Mouse (Mus musculus) spleen, embryonic (tissue): ENCODE results near the gene Samd10.

Experiments
- CTCF ChIA-PET: fragments of 350-600 bp; sonication (Branson Sonifier 250); formaldehyde crosslinking; loops from one replicate; lab custom pipeline; 2022; lab: Charles Lee

Gene Samd10

DNA sequence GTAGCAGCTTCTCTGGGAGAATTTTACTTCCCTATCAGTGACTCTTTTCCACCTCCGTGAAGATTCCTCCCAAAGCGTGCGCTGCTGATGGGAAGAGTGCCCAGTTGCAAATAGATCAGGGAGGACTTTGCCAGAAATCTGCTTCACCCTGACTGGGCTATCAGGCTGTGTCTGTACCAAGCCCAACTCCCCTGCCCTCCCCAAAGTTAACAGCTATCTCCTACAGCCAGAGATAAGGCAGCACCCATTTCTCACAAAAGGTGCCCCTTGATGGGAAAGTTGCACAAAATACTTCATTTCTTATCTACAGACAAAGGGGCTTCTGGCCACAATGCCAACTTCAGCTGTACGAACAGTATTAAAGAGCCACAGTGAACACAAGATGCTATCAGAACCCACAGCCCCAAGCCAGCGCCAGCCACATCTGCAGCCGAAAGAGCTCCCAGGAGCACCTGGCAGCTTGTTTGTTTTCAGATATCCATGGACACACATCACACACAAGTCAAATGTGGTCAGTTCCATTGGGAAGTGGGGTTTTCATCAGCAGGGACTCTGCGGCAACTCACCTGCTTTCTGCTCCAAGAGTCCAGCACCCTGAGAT lies 20.9 kb downstream of the Samd10 start:
- CTCF ChIA-PET, result interaction anchor here (0.6 kb wide), 1 partner anchor 40 kb away, joined by 3 read pairs; no protein-coding TSS in a partner anchor

DNA sequence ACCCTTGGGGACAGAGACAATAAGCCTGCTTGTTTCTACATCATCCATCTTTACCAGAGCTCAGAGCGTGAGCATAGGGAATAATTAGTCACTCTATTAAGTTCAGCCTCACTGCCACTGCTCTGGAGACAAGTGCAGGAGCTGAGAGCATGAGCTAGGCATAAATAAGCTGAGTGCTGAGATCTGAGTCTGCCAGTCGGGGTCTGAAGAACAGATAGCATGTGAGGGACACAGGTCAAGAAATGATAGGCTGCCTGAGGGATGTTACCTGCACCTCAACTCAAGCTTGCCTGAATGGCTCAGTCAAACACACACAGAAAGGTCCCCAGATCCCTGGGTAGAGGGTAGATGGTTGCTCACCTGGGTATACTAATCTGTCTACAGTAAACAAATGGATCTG lies 21.9 kb downstream of the Samd10 start:
- CTCF ChIA-PET, result interaction anchor here (0.6 kb wide), 1 partner anchor 40 kb away, joined by 5 read pairs; no protein-coding TSS in a partner anchor

DNA sequence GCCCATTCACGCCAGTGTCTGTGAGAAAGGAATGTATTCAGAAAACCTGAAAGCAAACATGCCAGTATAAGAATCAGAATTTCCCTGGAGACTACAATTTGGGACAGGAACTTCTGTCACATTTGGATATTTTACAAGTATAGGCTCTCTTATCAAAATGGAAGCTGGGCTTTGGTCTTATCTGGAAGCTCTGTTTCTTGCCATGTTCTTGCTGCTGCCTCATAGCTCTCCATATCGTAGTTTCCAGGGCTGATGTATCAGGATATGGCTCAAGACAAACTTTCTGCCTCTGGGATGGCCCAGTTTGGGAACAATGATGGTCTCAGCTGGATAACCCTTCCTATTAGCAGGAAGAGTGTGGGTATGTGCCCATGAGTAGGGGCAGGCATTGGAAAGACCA lies 22.4 kb downstream of the Samd10 start:
- CTCF ChIA-PET, result no interaction called here

DNA sequence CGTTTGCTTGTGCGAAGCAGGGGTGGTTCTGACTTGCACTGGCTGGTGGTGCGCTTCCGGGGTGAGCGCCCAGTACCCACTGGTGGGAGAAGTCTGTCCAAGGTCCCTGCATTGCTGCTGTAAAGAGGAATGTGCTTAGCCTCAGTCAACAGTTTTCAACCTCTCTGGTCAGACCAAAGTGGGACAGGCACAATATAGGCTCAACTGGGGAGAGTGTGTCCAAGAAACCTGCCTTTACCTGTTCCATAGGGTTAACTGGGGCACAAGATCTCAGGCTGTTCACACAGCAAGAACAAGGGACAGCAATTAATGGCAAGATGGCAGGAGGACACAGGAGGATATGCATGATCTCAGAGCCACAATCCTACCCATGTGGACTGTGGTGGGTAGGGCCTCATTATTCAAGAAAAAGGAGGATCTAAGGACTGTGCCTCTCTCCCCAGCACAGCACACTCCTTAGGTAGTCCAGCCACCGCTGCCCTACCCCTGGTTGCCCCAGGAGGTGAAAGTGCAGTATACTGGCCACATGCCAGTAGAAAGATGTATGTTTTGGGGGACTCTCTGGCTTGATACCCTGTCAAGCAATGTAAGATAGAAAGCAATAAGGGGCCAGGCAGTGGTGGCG lies 24.0 kb downstream of the Samd10 start:
- CTCF ChIA-PET, result no interaction called here

DNA sequence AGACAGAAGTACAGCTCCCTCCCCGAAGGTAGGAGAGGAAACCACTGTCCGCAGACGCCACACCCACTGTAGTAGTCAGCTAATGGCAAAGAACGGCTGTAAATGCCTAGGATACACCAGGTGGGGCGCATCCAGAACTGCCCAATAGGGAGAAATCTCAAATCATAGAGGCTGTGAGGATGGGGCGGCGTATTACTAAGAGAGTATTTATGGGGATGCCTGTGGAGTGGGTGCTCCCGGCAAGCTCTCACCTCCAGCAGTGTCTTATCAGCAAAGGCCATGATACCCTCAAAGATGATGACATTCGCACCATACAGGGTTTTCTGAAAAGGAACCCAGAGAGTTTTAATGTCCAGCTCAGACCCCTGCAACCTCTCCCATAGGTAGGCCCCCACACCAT lies 25.1 kb downstream of the Samd10 start:
- CTCF ChIA-PET, result no interaction called here

DNA sequence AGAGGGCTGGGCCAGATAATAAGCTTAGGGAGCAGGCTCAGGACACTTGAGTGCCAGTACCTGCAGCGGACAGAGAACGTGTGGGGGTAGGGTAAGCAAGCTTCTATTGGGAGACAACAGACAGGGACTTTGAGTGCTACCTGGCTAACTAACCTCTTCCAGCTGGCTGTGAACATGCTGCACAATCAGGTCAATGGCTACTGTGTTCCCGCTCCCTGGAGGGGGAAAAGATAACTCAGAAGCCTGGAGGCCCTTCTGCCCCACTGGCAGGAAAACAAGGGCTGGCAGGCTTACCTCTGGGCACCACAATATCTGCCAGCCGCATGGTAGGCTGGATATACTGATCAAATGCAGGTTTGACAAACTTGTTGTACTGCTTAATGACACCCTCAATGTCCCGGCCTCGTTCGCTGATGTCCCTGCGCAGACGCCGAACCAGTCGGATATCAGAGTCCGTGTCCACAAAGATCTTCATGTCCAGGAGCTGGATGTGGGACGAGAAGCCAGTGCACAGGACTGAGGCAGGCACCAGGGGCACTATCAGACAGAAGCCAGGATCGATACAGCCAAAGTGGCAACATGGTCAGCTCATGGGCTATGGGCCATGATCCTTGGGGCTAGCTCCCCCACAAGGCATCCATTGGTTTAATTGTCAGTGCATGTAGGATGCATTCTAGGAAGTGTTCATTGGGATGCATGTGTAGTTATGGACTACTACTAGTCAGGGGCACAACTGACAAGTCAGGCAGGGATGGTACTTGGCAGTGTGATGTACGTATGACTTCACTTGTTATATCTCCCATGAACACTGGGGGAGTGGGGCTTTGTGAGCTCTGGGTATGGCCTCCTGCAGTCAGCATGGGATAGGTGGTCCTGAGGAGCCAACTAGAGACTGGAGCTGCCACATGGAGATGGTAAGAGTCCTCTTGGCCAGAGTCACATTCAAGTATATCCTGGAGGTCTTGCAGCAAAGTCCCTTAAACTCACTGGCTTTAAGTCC lies 25.8 kb downstream of the Samd10 start:
- CTCF ChIA-PET, result no interaction called here

DNA sequence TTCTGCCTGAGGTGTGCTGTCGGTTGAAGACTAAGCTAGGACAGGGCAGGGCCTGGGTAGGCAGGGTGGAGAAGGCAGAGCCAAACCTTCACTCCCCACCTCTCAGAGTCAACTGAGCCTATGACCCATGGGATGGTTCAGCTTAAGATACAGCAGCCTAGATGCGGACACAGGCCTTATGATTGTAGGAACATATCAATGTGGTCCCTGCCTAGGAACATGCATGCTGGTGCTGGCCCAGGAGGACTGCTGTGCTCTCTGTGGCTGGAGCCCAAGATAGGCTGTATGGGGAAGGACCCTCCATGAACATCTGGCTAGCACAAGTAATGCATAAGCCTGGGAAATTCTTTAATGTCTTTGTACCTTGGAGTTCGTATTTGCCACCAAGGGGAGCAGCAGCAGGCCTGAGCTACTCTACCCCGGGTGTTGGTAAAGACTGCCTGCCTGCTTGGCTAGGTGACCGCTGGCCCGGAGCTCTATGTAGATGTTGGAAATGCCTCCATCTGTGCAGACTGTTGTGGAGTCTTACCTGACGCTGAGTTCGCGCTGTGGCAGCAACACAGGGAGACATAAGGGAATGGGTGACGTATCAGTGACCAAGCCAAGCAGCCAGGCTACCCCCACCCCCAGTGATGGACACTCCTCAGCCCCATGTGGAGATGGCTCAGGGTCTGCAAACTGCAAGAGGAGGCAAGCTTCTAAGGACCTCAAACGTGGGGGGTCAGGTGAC lies 26.9 kb downstream of the Samd10 start:
- CTCF ChIA-PET, result interaction anchor here (0.7 kb wide), 1 partner anchor 161 kb away, joined by 3 read pairs; no protein-coding TSS in a partner anchor

DNA sequence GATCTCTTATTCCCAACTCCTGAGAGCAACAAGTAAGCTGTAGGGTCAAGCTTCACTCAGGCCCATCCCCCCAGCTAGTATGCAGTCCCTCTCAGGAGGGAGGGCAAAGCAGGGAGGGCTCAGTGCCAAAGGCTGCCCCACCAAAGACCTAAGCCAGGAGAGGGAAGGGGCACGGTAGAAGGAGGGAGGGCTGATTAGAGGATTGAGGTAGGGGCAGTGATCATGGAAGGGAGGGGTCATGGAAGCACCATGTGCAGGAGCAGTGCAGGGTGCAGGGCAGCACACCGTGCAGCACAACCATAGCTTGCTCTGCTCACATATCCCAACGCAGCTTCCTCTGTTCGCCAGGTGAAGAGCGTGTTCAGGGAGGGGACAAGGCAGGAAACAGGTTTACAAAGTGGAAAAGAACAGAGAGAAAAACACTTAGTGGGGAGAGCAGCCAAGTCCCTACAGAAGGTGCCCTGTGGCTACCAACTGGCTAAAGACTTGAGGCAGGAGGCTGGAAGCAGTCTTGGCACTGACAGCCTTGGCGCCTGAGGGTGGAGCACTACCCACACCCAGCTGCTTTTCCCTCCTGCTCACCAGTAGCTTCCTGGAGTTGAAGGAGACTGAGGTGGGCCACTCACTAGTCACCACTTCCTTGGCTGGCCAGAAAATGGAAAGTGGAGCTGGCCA lies 28.0 kb downstream of the Samd10 start:
- CTCF ChIA-PET, result interaction anchor here (0.7 kb wide), 1 partner anchor 160 kb away, joined by 3 read pairs; no protein-coding TSS in a partner anchor

DNA sequence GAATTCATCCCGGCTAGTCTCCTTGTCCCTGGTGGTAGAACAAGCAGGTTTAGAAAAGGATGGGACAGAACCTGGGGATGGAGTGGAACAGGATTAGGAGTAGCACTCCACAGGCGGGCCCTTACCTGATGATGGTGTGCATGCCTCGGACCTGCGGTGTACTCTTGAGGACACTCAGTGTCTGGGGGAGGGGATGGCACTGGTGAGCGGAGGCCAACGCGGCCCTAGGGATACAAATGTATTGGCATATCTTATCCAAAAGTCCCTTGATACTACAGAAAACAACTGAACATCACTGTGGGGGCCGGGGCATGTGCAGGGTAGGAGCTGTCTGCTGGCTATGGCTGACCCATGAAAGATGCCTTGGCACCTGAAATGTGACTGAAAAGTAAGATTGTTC lies 28.6 kb downstream of the Samd10 start:
- CTCF ChIA-PET, result no interaction called here

DNA sequence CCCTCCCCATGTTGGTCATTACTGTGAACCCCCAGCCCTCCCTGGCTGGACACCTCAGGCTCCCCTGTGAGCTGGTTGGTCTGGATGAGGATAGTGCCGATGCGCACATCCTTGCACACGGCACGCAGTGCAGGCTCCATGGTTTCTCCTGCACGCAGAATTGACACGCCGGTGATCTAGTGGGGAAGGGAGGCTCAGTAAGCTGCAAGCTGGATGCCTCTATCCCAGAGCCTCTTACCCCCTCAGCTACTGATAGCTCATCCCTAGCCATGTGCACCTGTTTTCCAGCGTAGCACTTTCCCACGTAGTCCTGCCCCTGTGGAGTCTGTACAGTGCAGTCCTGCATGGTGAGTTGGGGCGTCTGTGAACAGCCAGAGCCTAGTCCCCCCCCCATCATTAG lies 29.2 kb downstream of the Samd10 start:
- CTCF ChIA-PET, result interaction anchor here (0.5 kb wide), 1 partner anchor 130 kb away, joined by 3 read pairs; no protein-coding TSS in a partner anchor

DNA sequence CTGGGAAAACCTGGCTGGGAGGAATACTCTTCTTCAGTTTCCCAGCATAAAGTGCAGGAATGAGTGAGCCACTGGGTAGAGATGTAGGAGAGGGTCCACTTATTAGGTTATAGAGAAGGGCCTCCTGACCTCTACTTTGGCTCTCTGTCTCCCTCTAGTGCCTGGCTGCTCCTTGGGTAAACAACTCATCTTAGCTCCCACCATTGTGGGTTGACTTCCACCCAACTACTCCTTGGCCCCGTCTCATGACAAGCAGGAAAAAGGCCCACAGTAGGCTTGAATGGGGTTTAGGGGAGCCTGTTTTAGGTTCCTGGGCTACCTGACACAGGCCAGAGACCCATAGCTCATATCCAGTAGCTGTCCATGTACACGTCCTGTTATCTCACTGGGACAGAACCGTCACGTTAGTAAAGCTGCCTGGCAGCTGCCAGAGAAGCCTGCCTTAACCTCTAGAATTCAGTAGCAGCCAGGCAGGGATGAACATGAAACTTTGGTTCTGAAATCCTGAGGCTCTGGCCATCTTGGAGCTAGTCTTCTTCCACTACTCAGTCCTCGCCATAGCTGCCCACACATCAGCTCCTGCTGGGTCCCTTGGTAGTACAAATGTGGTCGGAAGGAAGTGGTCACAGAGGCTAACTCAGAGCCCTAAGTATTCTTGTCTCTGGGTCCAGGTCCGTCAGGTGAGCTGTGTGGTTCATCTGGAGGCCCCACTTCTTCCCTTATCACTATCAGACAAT lies 30.6 kb downstream of the Samd10 start:
- CTCF ChIA-PET, result interaction anchor here (0.7 to 1.5 kb wide), 5 partner anchors 67 to 210 kb away, joined by 3 to 5 read pairs (median 4); no protein-coding TSS in a partner anchor

DNA sequence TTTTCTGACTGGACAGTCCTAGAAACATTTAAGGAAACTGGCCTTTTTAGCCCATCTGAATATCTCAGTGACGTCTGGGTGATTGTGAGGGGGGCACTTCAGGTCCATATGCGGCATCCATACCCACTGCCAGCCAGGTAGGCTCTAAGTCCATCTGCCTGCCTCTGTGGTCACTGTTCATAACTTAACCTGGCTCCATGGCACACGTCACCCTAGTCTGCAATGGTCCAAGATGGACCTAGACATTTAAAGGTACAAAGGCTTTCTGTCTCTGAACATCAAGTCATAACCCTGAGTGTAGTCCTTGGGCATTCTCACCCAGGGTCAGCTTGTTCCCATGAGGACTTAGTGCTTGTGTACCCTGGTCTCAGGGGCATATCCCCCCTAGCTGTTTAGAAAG lies 31.7 kb downstream of the Samd10 start:
- CTCF ChIA-PET, result interaction anchor here (0.7 to 1.1 kb wide), 2 partner anchors 11 to 175 kb away, joined by 4 to 6 read pairs; no protein-coding TSS in a partner anchor

DNA sequence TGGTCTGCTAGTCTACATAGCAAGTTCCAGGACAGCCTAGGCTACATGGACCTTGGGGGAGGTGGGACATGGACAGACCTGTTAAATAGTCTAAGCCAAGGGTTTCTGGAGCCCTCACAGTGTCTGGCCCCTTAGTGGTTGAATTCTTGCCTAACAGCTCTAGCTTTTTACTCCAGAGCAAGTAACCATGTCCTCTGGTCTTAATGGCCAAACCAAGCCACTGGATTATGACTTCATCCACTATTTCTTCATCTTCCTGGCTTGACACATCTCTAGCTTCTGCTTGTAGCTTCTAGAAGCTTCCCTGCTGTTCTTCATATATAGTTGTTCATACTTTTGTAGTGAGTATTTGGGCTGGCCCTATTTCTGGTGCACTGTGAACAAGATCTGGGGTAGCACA lies 45.2 kb downstream of the Samd10 start:
- CTCF ChIA-PET, result interaction anchor here (0.6 kb wide), 2 partner anchors 22 to 1502 kb away, joined by 4 to 6 read pairs; no protein-coding TSS in a partner anchor

DNA sequence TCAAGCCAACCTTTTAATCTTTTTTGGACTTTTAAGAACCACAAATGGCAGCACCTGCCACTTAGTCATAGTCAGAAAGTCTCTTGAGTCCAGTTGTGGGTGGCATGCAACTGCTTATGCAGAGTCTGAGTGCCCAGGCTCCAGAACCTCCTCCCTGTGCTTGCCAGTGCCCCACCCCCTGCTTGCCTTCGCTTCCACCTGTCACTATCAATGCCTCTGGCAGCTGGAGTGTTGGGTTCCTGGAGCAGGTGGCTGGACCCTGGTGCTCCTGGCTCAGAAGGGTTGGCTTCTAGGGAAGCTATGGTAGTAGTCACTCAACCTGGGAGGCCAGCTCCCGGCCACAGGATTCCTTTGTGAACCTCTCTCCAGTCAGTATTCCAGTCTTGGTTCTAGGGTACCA lies 48.8 kb downstream of the Samd10 start:
- CTCF ChIA-PET, result no interaction called here

DNA sequence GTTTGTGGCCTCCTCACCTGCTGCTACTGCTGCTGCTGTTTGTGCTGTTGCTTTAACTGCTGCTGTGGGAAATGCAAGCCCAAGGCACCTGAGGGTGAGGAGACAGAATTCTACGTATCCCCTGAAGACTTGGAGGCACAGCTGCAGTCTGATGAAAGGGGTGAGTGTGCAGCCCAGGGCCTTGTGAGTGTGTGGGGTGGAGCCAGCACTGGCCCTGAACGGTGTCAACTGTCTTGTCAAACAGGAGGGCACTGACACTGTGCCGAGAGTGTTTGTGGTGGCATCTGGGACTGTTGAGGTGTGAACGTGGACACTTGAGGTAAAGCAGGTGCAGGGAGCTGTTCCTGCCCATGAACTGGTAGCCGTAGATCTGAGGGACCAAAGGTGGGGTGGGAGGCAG lies 50.3 kb downstream of the Samd10 start:
- CTCF ChIA-PET, result no interaction called here

DNA sequence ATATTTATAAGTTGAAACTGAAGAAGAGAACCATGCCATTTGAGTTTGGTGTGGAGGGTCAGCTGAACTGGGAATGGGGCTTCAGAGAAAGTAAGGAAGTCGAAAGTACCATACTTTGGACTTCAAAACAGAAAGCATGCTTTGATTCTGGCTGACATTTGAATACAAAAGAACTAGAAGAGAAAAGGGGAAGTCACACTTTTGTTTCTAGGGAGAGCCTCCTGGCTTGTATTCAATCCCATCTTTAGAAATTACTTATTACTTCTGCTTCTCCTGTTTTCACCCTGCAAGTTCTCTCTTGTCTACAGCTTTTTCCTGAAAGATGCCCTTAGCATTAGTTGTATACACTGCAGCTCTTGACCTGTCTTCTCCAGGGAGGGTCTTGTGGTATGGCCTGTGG lies 50.8 kb downstream of the Samd10 start:
- CTCF ChIA-PET, result no interaction called here

DNA sequence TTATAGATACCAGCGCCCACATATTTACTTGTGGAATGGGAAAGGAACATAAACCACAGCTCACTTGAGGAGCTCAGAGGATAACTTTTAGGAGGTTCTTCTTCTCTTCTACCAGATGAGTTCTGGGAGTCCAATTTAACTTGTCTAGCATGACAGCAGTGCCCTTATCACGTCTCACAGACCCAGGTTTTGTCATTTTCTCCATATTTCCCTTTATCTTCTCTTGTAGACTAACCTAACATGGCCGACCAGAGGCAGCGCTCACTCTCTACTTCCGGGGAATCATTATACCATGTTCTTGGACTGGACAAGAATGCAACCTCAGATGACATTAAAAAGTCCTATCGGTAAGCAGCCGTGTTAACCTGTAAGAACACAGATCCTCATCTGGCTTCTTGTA lies 52.9 kb downstream of the Samd10 start:
- CTCF ChIA-PET, result no interaction called here
